Mouse (Mus musculus) kidney, embryonic 16.5 days (tissue): ENCODE results near the gene Grap2. TPM values are rescaled to one million over a fixed set of nuclear protein-coding genes. Genes with fewer than 3 reads are reported as not detected.

Source experiments
- ATAC-seq: fragments of 200-750 bp; cut with Nextera tagmentation; 2 replicates; pipeline ENCODE4 v1.8.0; 2017; ENCODE audit warnings: moderate TSS enrichment; ENCODE audit not compliant: low FRiP score, low TSS enrichment
- H3K27ac ChIP-seq: fragments of 300-500 bp; sonication (generic); 2 replicates; pipeline ENCODE4 v1.5.1; 2014; ENCODE audit warnings: low read length
- H3K27me3 ChIP-seq: fragments of 300-500 bp; sonication (generic); 2 replicates; pipeline ENCODE4 v1.6.1; 2014; ENCODE audit warnings: low read length, control low read depth, mixed read lengths; ENCODE audit not compliant: insufficient read depth
- H3K36me3 ChIP-seq: fragments of 300-500 bp; sonication (generic); 2 replicates; pipeline ENCODE4 v1.6.1; 2014; ENCODE audit warnings: low read length, control low read depth, mixed read lengths; ENCODE audit not compliant: insufficient read depth
- H3K4me1 ChIP-seq: fragments of 300-500 bp; sonication (generic); 2 replicates; pipeline ENCODE4 v1.6.1; 2014; ENCODE audit warnings: low read length, control low read depth, mixed read lengths; ENCODE audit not compliant: insufficient read depth
- H3K4me2 ChIP-seq: fragments of 300-500 bp; sonication (generic); replicated peaks from 2 replicates; pipeline ENCODE4 v1.6.1; 2014; ENCODE audit warnings: low read depth, low read length
- H3K4me3 ChIP-seq: fragments of 300-500 bp; sonication (generic); 2 replicates; pipeline ENCODE4 v1.5.1; 2014; ENCODE audit warnings: mild to moderate bottlenecking, low read length
- H3K9ac ChIP-seq: fragments of 300-500 bp; sonication (generic); replicated peaks from 2 replicates; pipeline ENCODE4 v1.6.1; 2014; ENCODE audit warnings: low read length
- H3K9me3 ChIP-seq: fragments of 300-500 bp; sonication (generic); 2 replicates; pipeline ENCODE4 v1.6.1; 2016; ENCODE audit warnings: low read length, control low read depth
- WGBS: fragments of 180-500 bp; shearing (Covaris S2); extraction: QIAGEN DNeasy Blood & Tissue Kit; methylation state at CpG from one replicate; pipeline ENCODE4 v1.1.7; 2014; 5-methylcytosine and 5-hydroxymethylcytosine counted together
- polyA plus RNA-seq: library from polyadenylated mRNA; unstranded; fragments of >200 nt; fragmentation: Nextera tagmentation; extraction: Ambion mirVana; gene quantifications from 2 replicates; pipeline ENCODE4 v1.2.1, GENCODE M21; 2015

The Grap2 gene
- polyA plus RNA-seq, 1 experiment from 2014 or later, result 0.81 TPM

GRCm38 (mm10) chr15:80672810-80673209 lies 100.4 kb downstream of the Grap2 start:
- H3K4me2 ChIP-seq, result peak overlapping the region; percentile 71; the same call in 1 of the 2 replicates
- ATAC-seq, result no peak
- H3K4me3 ChIP-seq, result 0 out of 2 replicates have a peak overlapping the region, but pooled peaks have one; percentile 48
- H3K36me3 ChIP-seq, result no peaks in the 10 kb centered on the region
- H3K27me3 ChIP-seq, result peaks cover 35% of the 10 kb centered on the region
- no peak overlapping the region for H3K9ac ChIP-seq
- H3K4me1 ChIP-seq, result peaks cover 11% of the 10 kb centered on the region
- 64% methylated on average over 2 of the region's 2 CpGs for WGBS
- no peaks in the 10 kb centered on the region for H3K9me3 ChIP-seq
- H3K27ac ChIP-seq, result no peak overlapping the region

GRCm38 (mm10) chr15:80673337-80674095 lies 101.1 kb downstream of the Grap2 start:
- Histone ChIP-seq H3K9me3 (no peaks in the 10 kb centered on the region), H3K9ac (no peak overlapping the region), H3K27me3 (peaks cover 35% of the 10 kb centered on the region), H3K4me1 (peaks cover 11% of the 10 kb centered on the region), H3K4me3 (no peak overlapping the region), H3K36me3 (no peaks in the 10 kb centered on the region), H3K4me2 (no peak overlapping the region), H3K27ac (no peak overlapping the region)
- WGBS, result 69% methylated on average over 4 of the region's 4 CpGs
- ATAC-seq, result no peak

GRCm38 (mm10) chr15:80674700-80675099 lies 102.3 kb downstream of the Grap2 start:
- H3K4me1 ChIP-seq, result peaks cover 11% of the 10 kb centered on the region
- no peak overlapping the region for H3K9ac ChIP-seq
- H3K27me3 ChIP-seq, result peaks cover 33% of the 10 kb centered on the region
- no peak overlapping the region for H3K4me3 ChIP-seq
- 70% methylated on average over 6 of the region's 6 CpGs for WGBS
- H3K36me3 ChIP-seq, result no peaks in the 10 kb centered on the region
- peak overlapping the region; percentile 59 for H3K27ac ChIP-seq
- H3K9me3 ChIP-seq, result no peaks in the 10 kb centered on the region
- peak; percentile 46; the same call in 1 of the 2 replicates for ATAC-seq
- H3K4me2 ChIP-seq, result no peak overlapping the region

- peaks cover 22% of the 10 kb centered on the region for H3K4me1 ChIP-seq
- no peak for ATAC-seq
- WGBS, result 54% methylated on average over 8 of the region's 8 CpGs
Observed at GRCm38 (mm10) chr15:80679515-80680215, 107.3 kb downstream of the Grap2 start.

GRCm38 (mm10) chr15:80680347-80681030 lies 108.1 kb downstream of the Grap2 start:
- WGBS, result 25% methylated on average over 7 of the region's 7 CpGs

More at GRCm38 (mm10) chr15:80679515-80680215, 107.3 kb downstream of the Grap2 start:
- Histone ChIP-seq H3K27ac (peak overlapping the region; percentile 37), H3K4me2 (no peak overlapping the region), H3K9ac (no peak overlapping the region), H3K36me3 (no peaks in the 10 kb centered on the region), H3K27me3 (no peaks in the 10 kb centered on the region), H3K4me3 (no peak overlapping the region), H3K9me3 (no peaks in the 10 kb centered on the region)

GRCm38 (mm10) chr15:80681466-80681881 lies 109.1 kb downstream of the Grap2 start:
- Histone ChIP-seq H3K4me2 (no peak overlapping the region), H3K36me3 (no peaks in the 10 kb centered on the region), H3K4me1 (peaks cover 33% of the 10 kb centered on the region), H3K9me3 (no peaks in the 10 kb centered on the region), H3K27ac (peak overlapping the region; percentile 21; the same call in 1 of the 2 replicates), H3K27me3 (no peaks in the 10 kb centered on the region), H3K9ac (no peak overlapping the region), H3K4me3 (no peak overlapping the region)
- 76% methylated on average over 4 of the region's 4 CpGs for WGBS
- ATAC-seq, result no peak

More at GRCm38 (mm10) chr15:80680347-80681030, 108.1 kb downstream of the Grap2 start:
- ATAC-seq, result peak; percentile 71
- Histone ChIP-seq H3K27me3 (no peaks in the 10 kb centered on the region), H3K9ac (no peak overlapping the region), H3K9me3 (no peaks in the 10 kb centered on the region), H3K36me3 (no peaks in the 10 kb centered on the region), H3K4me1 (peaks cover 30% of the 10 kb centered on the region), H3K27ac (peak overlapping the region; percentile 37; the same call in 1 of the 2 replicates), H3K4me2 (no peak overlapping the region), H3K4me3 (no peak overlapping the region)

GRCm38 (mm10) chr15:80682343-80682742 lies 109.9 kb downstream of the Grap2 start:
- Histone ChIP-seq H3K4me2 (no peak overlapping the region), H3K9me3 (no peaks in the 10 kb centered on the region), H3K4me1 (peaks cover 33% of the 10 kb centered on the region), H3K36me3 (no peaks in the 10 kb centered on the region), H3K9ac (no peak overlapping the region), H3K4me3 (no peak overlapping the region), H3K27me3 (no peaks in the 10 kb centered on the region), H3K27ac (peak overlapping the region; percentile 60)
- ATAC-seq, result no peak
- WGBS, result 81% methylated on average over 8 of the region's 8 CpGs

- peak overlapping the region; percentile 63 for H3K27ac ChIP-seq
- no peaks in the 10 kb centered on the region for H3K27me3 ChIP-seq
- peaks cover 33% of the 10 kb centered on the region for H3K4me1 ChIP-seq
- no peak overlapping the region for H3K4me3 ChIP-seq
- no peak overlapping the region for H3K9ac ChIP-seq
- peak; percentile 43; the same call in 1 of the 2 replicates for ATAC-seq
- H3K36me3 ChIP-seq, result no peaks in the 10 kb centered on the region
- H3K4me2 ChIP-seq, result no peak overlapping the region
- no peaks in the 10 kb centered on the region for H3K9me3 ChIP-seq
- WGBS, result 67% methylated on average over 6 of the region's 6 CpGs
Observed at GRCm38 (mm10) chr15:80683151-80683550, 110.8 kb downstream of the Grap2 start.

GRCm38 (mm10) chr15:80683990-80684389 lies 111.6 kb downstream of the Grap2 start:
- WGBS, result 59% methylated on average over 3 of the region's 3 CpGs
- Histone ChIP-seq H3K4me1 (peaks cover 33% of the 10 kb centered on the region), H3K9me3 (no peaks in the 10 kb centered on the region), H3K36me3 (no peaks in the 10 kb centered on the region), H3K27me3 (no peaks in the 10 kb centered on the region), H3K4me3 (no peak overlapping the region), H3K27ac (peak overlapping the region; percentile 63), H3K4me2 (no peak overlapping the region), H3K9ac (no peak overlapping the region)
- ATAC-seq, result no peak
